Mouse (Mus musculus): ENCODE measurements at regions not wholly inside any gene's neighbourhood (a gene's known extent, or its start where the extent isn't known, plus 50 kb on each side); places are given as distances from the start of the nearest gene placed in this dataset.

- no peak for TF ChIP-seq CTCF (IDR thresholded peaks at IDR 0.05; ENCODE audit: borderline replicate concordance, insufficient read depth, low read depth, low read length)
- no peak for TF ChIP-seq POLR2A (IDR thresholded peaks at IDR 0.05; ENCODE audit: borderline replicate concordance, insufficient read depth, low read length)
Observed at GRCm38 (mm10) chr4:39991851-39992250, 151.0 kb upstream of the Aco1 start.
